Mouse (Mus musculus): ENCODE results near the gene Cep128. TPM values are rescaled to one million over a fixed set of nuclear protein-coding genes. Genes with fewer than 3 reads are reported as not detected.
"Not testable (repeated sequence)": the region's sequence is repeated elsewhere in the genome, so short reads cannot be mapped to it uniquely, and the experiment has no call there.

Gene Cep128
- total RNA-seq (2017): 12.1 to 28.5 TPM (median 14.0 TPM) in 3 replicates

- ATAC-seq (replicated peaks; ENCODE audit: insufficient number of reproducible peaks, low FRiP score, low TSS enrichment, poor library complexity, severe bottlenecking): peak; percentile 100
Observed at GRCm38 (mm10) chr12:91384281-91385017, at the start of gene Cep128, which contains the start of gene Tshr. Cep128 (minus strand) TSS chr12:91384409. Tshr (plus strand) TSS chr12:91384563.

GRCm38 (mm10) chr12:91427129-91427528 is 42.9 kb upstream of the Cep128 start:
- no peak for ATAC-seq (replicated peaks; ENCODE audit: insufficient number of reproducible peaks, low FRiP score, low TSS enrichment, poor library complexity, severe bottlenecking)

- no peak for ATAC-seq (replicated peaks; ENCODE audit: insufficient number of reproducible peaks, low FRiP score, low TSS enrichment, poor library complexity, severe bottlenecking)
Observed at GRCm38 (mm10) chr12:91426499-91426898, 42.3 kb upstream of the Cep128 start.

GRCm38 (mm10) chr12:91423125-91423820 is 39.1 kb upstream of the Cep128 start:
- no peak for ATAC-seq (replicated peaks; ENCODE audit: insufficient number of reproducible peaks, low FRiP score, low TSS enrichment, poor library complexity, severe bottlenecking)

GRCm38 (mm10) chr12:91421272-91421671 is 37.1 kb upstream of the Cep128 start:
- no peak for ATAC-seq (replicated peaks; ENCODE audit: insufficient number of reproducible peaks, low FRiP score, low TSS enrichment, poor library complexity, severe bottlenecking)

- ATAC-seq (replicated peaks; ENCODE audit: insufficient number of reproducible peaks, low FRiP score, low TSS enrichment, poor library complexity, severe bottlenecking): no peak
Observed at GRCm38 (mm10) chr12:91418791-91419190, 34.6 kb upstream of the Cep128 start.

GRCm38 (mm10) chr12:91416828-91417227 is 32.6 kb upstream of the Cep128 start:
- no peak for ATAC-seq (replicated peaks; ENCODE audit: insufficient number of reproducible peaks, low FRiP score, low TSS enrichment, poor library complexity, severe bottlenecking)

GRCm38 (mm10) chr12:91415112-91415511 is 30.9 kb upstream of the Cep128 start:
- ATAC-seq (replicated peaks; ENCODE audit: insufficient number of reproducible peaks, low FRiP score, low TSS enrichment, poor library complexity, severe bottlenecking): no peak

- ATAC-seq (replicated peaks; ENCODE audit: insufficient number of reproducible peaks, low FRiP score, low TSS enrichment, poor library complexity, severe bottlenecking): no peak
Observed at GRCm38 (mm10) chr12:91412461-91413182, 28.4 kb upstream of the Cep128 start.

- no peak for ATAC-seq (replicated peaks; ENCODE audit: insufficient number of reproducible peaks, low FRiP score, low TSS enrichment, poor library complexity, severe bottlenecking)
Observed at GRCm38 (mm10) chr12:91410306-91410705, 26.1 kb upstream of the Cep128 start.

- ATAC-seq (replicated peaks; ENCODE audit: insufficient number of reproducible peaks, low FRiP score, low TSS enrichment, poor library complexity, severe bottlenecking): no peak
Observed at GRCm38 (mm10) chr12:91401049-91401352, 16.8 kb upstream of the Cep128 start.

GRCm38 (mm10) chr12:91400232-91401048 is 16.2 kb upstream of the Cep128 start:
- 0 out of 2 replicates have a peak, but pooled peaks have one; percentile 31 for ATAC-seq (replicated peaks; ENCODE audit: insufficient number of reproducible peaks, low FRiP score, low TSS enrichment, poor library complexity, severe bottlenecking)

- ATAC-seq (replicated peaks; ENCODE audit: insufficient number of reproducible peaks, low FRiP score, low TSS enrichment, poor library complexity, severe bottlenecking): peak; percentile 47
Observed at GRCm38 (mm10) chr12:91383516-91384264, 519 bp downstream of the Cep128 start.

- ATAC-seq (replicated peaks; ENCODE audit: insufficient number of reproducible peaks, low FRiP score, low TSS enrichment, poor library complexity, severe bottlenecking): no peak
Observed at GRCm38 (mm10) chr12:91369173-91369572, 15.0 kb downstream of the Cep128 start.

- no peak for ATAC-seq (replicated peaks; ENCODE audit: insufficient number of reproducible peaks, low FRiP score, low TSS enrichment, poor library complexity, severe bottlenecking)
Observed at GRCm38 (mm10) chr12:91353783-91354182, 30.4 kb downstream of the Cep128 start.

GRCm38 (mm10) chr12:91338656-91339055 is 45.6 kb downstream of the Cep128 start:
- ATAC-seq (replicated peaks; ENCODE audit: insufficient number of reproducible peaks, low FRiP score, low TSS enrichment, poor library complexity, severe bottlenecking): not testable (repeated sequence)

- ATAC-seq (replicated peaks; ENCODE audit: insufficient number of reproducible peaks, low FRiP score, low TSS enrichment, poor library complexity, severe bottlenecking): no peak
Observed at GRCm38 (mm10) chr12:91327527-91327926, 56.7 kb downstream of the Cep128 start.

- ATAC-seq (replicated peaks; ENCODE audit: insufficient number of reproducible peaks, low FRiP score, low TSS enrichment, poor library complexity, severe bottlenecking): no peak
Observed at GRCm38 (mm10) chr12:91326104-91326503, 58.1 kb downstream of the Cep128 start.

All from monocyte, adult 5-6 weeks (primary cell).